Mouse (Mus musculus) liver, embryonic 14.5 days (tissue): ENCODE data around the gene Astn2. TPM values are rescaled to one million over a fixed set of nuclear protein-coding genes. Genes with fewer than 3 reads are reported as not detected.

Experiments used
- ATAC-seq: fragments of 200-750 bp; cut with Nextera tagmentation; 2 replicates; pipeline ENCODE4 v1.8.0; 2017; ENCODE audit warnings: moderate number of reproducible peaks, mild to moderate bottlenecking, moderate library complexity; ENCODE audit not compliant: insufficient read depth
- DNase-seq, 3 experiments: peaks; one replicate each; pipeline ENCODE4 v3.0.0-alpha.2; 2012 to 2013; ENCODE audit warnings: low read depth in 3 of 3, low spot score in 3 of 3
- H3K27ac ChIP-seq: fragments of 300-500 bp; sonication (generic); 2 replicates; pipeline ENCODE4 v1.5.1; 2014; ENCODE audit warnings: moderate library complexity, mild to moderate bottlenecking, control low read depth, inconsistent platforms
- H3K27me3 ChIP-seq: fragments of 300-500 bp; sonication (generic); 2 replicates; pipeline ENCODE4 v1.6.1; 2014; ENCODE audit warnings: mild to moderate bottlenecking, low read length, moderate library complexity; ENCODE audit not compliant: control insufficient read depth, insufficient read depth
- H3K36me3 ChIP-seq: fragments of 300-500 bp; sonication (generic); replicated peaks from 2 replicates; pipeline ENCODE4 v1.6.1; 2014; ENCODE audit warnings: low read depth; ENCODE audit not compliant: control insufficient read depth, insufficient read depth
- H3K4me1 ChIP-seq, 2 experiments: fragments of 200-500 bp in 1 of 2; fragments of 300-500 bp in 1 of 2; sonication (generic) in 1 of 2; replicated peaks; 2 replicates each; pipeline ENCODE4 v1.6.1; 2012 to 2014; ENCODE audit warnings: antibody characterized with exemption in 1 of 2, inconsistent platforms in 1 of 2, low read length in 1 of 2; ENCODE audit not compliant: control insufficient read depth in 2 of 2, insufficient read depth in 2 of 2
- H3K4me2 ChIP-seq: fragments of 300-500 bp; sonication (generic); 2 replicates; pipeline ENCODE4 v1.6.1; 2014; ENCODE audit warnings: low read depth, mild to moderate bottlenecking, control low read depth, moderate library complexity
- H3K4me3 ChIP-seq, 2 experiments: fragments of 200-500 bp in 1 of 2; fragments of 300-500 bp in 1 of 2; sonication (generic) in 1 of 2; 2 replicates each; pipeline ENCODE4 v1.5.1; 2012 to 2014; ENCODE audit warnings: low read depth in 2 of 2, low read length in 2 of 2, mild to moderate bottlenecking in 2 of 2, control low read depth in 1 of 2, inconsistent platforms in 1 of 2, moderate library complexity in 1 of 2; ENCODE audit not compliant: insufficient read depth in 1 of 2
- H3K9ac ChIP-seq: fragments of 300-500 bp; sonication (generic); replicated peaks from 2 replicates; pipeline ENCODE4 v1.6.1; 2014; ENCODE audit warnings: mild to moderate bottlenecking, control low read depth, moderate library complexity
- H3K9me3 ChIP-seq: fragments of 300-500 bp; sonication (generic); 2 replicates; pipeline ENCODE4 v1.6.1; 2016; ENCODE audit warnings: low read length, mixed read lengths; ENCODE audit not compliant: control insufficient read depth
- CTCF ChIP-seq: IDR thresholded peaks from 2 replicates; pipeline ENCODE4 v1.5.1; 2016; ENCODE audit warnings: antibody characterized with exemption, low read depth, control low read depth
- EP300 ChIP-seq: IDR thresholded peaks from 2 replicates; pipeline ENCODE4 v1.6.1; 2016; ENCODE audit warnings: antibody characterized with exemption, low read depth
- WGBS: fragments of 180-500 bp; shearing (Covaris S2); extraction: QIAGEN DNeasy Blood & Tissue Kit; methylation state at CpG from one replicate; pipeline ENCODE4 v1.1.7; 2014; ENCODE audit not compliant: insufficient replicate concordance; 5-methylcytosine and 5-hydroxymethylcytosine counted together
- polyA plus RNA-seq, 2 experiments: library from polyadenylated mRNA; depleted of rRNA in 1 of 2; stranded (reverse) in 1 of 2; unstranded in 1 of 2; fragments of >200 nt; fragmentation: Nextera tagmentation in 1 of 2; extraction: Ambion mirVana in 1 of 2; gene quantifications; 2 replicates each; pipeline versions ENCODE4 v1.2.1 to v1.2.3; 2012 to 2014

Astn2 gene
- polyA plus RNA-seq, 2 experiments = 0.16 TPM; not detected in 1

DNA sequence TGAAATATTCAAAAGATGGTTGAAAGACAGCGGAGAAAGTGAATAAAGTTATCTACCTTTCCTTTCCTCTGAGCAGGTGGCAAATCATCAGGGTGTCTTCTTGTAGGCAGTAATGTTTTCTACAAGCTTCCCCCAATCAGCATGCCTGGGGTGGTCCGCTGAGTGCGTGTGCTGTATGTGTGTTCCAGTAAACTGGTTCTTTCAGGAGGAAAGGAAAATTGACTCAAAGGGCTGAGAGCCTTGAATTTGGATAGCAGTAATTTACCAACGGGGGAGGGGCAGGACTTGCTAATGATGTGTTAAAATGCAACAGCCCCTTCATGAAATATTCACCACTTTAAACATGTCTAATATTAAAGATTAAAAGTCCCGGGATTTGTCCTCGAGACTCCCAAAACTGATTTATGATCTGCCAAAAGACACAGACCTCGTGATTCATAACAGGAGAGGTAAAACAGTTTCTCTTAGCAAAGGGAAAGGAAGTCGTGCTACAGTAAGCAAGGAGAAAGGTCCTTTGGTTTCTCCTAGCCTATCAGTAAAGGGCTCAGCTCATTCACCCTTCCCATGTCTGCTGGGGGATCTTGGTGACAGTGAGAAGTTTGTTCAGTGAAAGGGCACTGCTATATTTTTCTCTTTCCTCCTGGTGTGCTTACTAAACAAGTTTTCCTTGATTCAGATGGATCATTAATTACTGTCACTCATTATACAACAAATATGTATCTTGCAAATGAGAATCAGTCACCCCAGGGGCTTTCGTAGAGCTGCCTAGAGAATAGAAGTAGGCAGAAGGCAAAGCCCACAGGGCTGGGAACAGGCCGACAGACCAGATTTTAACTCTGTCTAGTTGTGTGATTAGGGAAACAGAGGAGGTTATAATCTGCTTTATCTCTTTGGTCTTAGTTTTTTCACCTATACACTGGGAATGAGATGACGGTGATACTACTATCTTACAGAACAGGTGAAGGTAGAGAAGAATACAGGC lies 488.1 kb downstream of the Astn2 start:
- Histone ChIP-seq H3K36me3 (no peaks in the 10 kb centered on the region), H3K9ac (no peak overlapping the region), H3K27ac (no peak overlapping the region), H3K4me3 (no peak overlapping the region), H3K27me3 (no peaks in the 10 kb centered on the region), H3K4me1 (no peaks in the 10 kb centered on the region), H3K9me3 (no peaks in the 10 kb centered on the region), H3K4me2 (no peak overlapping the region)
- TF ChIP-seq CTCF = no peak
- no peak for TF ChIP-seq EP300
- no peak for ATAC-seq
- DNase-seq = no peak
- WGBS = 50% methylated on average over 11 of the region's 11 CpGs

GRCm38 (mm10) chr4:65912247-65912942 lies 492.0 kb downstream of the Astn2 start:
- no peak overlapping the region for H3K4me3 ChIP-seq
- no peaks in the 10 kb centered on the region for H3K27me3 ChIP-seq
- no peak overlapping the region for H3K9ac ChIP-seq
- TF ChIP-seq EP300 (no peak), CTCF (no peak)
- no peaks in the 10 kb centered on the region for H3K4me1 ChIP-seq
- no peak overlapping the region for H3K4me2 ChIP-seq
- no peak for DNase-seq
- no peaks in the 10 kb centered on the region for H3K36me3 ChIP-seq
- WGBS = 65% methylated on average over 8 of the region's 8 CpGs
- no peak for ATAC-seq
- H3K9me3 ChIP-seq = no peaks in the 10 kb centered on the region
- H3K27ac ChIP-seq = no peak overlapping the region

DNA sequence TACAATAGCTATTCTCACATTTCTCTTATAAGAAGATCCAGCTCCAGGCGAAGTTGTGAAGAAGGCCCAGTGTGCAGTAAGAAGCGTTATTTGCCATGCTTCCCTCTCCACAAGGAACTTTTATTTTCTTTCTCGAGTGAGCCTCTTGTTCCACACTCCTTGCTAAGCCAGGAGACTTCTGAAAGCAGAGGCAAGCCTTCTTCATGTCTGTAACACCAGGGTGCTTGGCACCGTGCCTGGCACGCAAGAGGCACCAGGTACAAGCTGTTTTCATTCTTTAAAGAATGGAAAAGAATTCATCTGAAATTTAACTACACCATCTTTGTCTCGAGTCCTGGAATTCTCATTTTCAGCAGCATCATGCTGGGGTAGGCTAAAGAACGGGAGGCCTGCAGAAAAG lies 496.8 kb downstream of the Astn2 start:
- 51% methylated on average over 7 of the region's 7 CpGs for WGBS
- Histone ChIP-seq H3K4me3 (no peak overlapping the region), H3K4me2 (no peak overlapping the region), H3K9ac (no peak overlapping the region), H3K27ac (no peak overlapping the region), H3K36me3 (no peaks in the 10 kb centered on the region), H3K4me1 (no peaks in the 10 kb centered on the region), H3K27me3 (no peaks in the 10 kb centered on the region), H3K9me3 (no peaks in the 10 kb centered on the region)
- ATAC-seq (no peak), DNase-seq (no peak)
- no peak for TF ChIP-seq CTCF
- TF ChIP-seq EP300 = no peak

DNA sequence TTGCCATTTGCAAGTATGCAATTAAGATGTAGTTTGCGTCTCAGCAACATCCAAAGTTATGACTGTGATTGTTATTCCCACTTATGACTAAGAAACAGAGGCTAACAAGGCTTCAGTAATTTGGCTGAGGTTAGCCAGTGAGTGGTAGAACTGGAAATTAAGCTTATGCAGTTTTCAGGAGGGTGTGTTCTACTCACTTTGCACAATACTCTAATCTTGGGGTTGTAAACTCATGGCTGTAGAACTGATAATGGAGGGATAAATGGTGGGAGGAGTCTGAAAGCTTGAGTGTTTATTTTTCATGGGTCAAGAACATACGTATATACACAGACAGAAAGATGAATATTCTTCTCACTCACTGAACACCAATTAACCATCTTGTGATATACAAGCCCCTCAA lies 499.4 kb downstream of the Astn2 start:
- Histone ChIP-seq H3K27me3 (no peaks in the 10 kb centered on the region), H3K27ac (no peak overlapping the region), H3K36me3 (no peaks in the 10 kb centered on the region), H3K4me1 (no peaks in the 10 kb centered on the region), H3K4me3 (no peak overlapping the region), H3K4me2 (no peak overlapping the region), H3K9me3 (no peaks in the 10 kb centered on the region), H3K9ac (no peak overlapping the region)
- ATAC-seq = no peak
- DNase-seq = no peak
- TF ChIP-seq EP300 (no peak), CTCF (no peak)
- 54% methylated on average over 2 of the region's 2 CpGs for whole genome bisulfite sequencing
